Mouse (Mus musculus) stomach, postnatal 0 days (tissue): ENCODE data around the gene Gm3238.
"Not testable (repeated sequence)": the region's sequence is repeated elsewhere in the genome, so short reads cannot be mapped to it uniquely, and the experiment has no call there.

Experiments used
- CTCF ChIP-seq: IDR thresholded peaks from 2 replicates; pipeline ENCODE4 v1.5.1; 2016; ENCODE audit warnings: antibody characterized with exemption, low read depth, mild to moderate bottlenecking, moderate library complexity
- EP300 ChIP-seq: optimal IDR thresholded peaks from 2 replicates; pipeline ENCODE3; 2016; ENCODE audit warnings: antibody characterized with exemption

- not testable (repeated sequence) for TF ChIP-seq CTCF, EP300
Measured at GRCm38 (mm10) chr10:77759582-77759981, 11.5 kb downstream of the Gm3238 start, which contains the start of gene Gm3233.
